Mouse (Mus musculus) lung, adult 2 months (tissue): ENCODE data around the gene A2ml1.
A peak's percentile ranks its signal among the peaks of the same experiment; 100 is the strongest.

ENCODE experiments used
- CTCF ChIP-seq: fragments of 200-500 bp; IDR thresholded peaks from 2 replicates; pipeline ENCODE4 v1.5.1; 2011; ENCODE audit warnings: mild to moderate bottlenecking, low read length, control low read depth; ENCODE audit not compliant: insufficient read depth
- POLR2A ChIP-seq: fragments of 200-500 bp; IDR thresholded peaks from 2 replicates; pipeline ENCODE4 v1.6.1; 2011; ENCODE audit warnings: low read depth, mild to moderate bottlenecking, control low read depth, low read length, borderline replicate concordance; ENCODE audit errors: extremely low read depth

- peak; percentile 24; the same call in 1 of the 2 replicates for TF ChIP-seq CTCF
- TF ChIP-seq POLR2A: no peak
Observed at GRCm38 (mm10) chr6:128599555-128599954, 18.1 kb upstream of the A2ml1 start.
